Mouse (Mus musculus): ENCODE measurements at regions not wholly inside any gene's neighbourhood (a gene's known extent, or its start where the extent isn't known, plus 50 kb on each side); places are given as distances from the start of the nearest gene placed in this dataset.
A peak's percentile ranks its signal among the peaks of the same experiment; 100 is the strongest.

GRCm38 (mm10) chr17:87867611-87868010 is 53.2 kb upstream of the Rpl36-ps4 start:
- no peak for DNase-seq (ENCODE audit: low spot score)

GRCm38 (mm10) chr17:87866719-87867318 is 54.0 kb upstream of the Rpl36-ps4 start:
- DNase-seq (ENCODE audit: low spot score): peak; percentile 0

- peak; percentile 0 for DNase-seq (ENCODE audit: low spot score)
These were observed 54.6 kb upstream of the Rpl36-ps4 start for GRCm38 (mm10) chr17:87866165-87866564.

- peak; percentile 1 for DNase-seq (ENCODE audit: low spot score)
These were observed 55.3 kb upstream of the Rpl36-ps4 start for GRCm38 (mm10) chr17:87865439-87865838.

GRCm38 (mm10) chr17:87864842-87865241 is 55.9 kb upstream of the Rpl36-ps4 start:
- peak; percentile 1 for DNase-seq (ENCODE audit: low spot score)

- no peak for DNase-seq (ENCODE audit: low spot score)
These were observed 59.2 kb upstream of the Rpl36-ps4 start for GRCm38 (mm10) chr17:87861587-87861986.

- no peak for DNase-seq (ENCODE audit: low spot score)
These were observed 53.7 kb upstream of the Kcnk12 start for GRCm38 (mm10) chr17:87851456-87851855.

- no peak for DNase-seq (ENCODE audit: low spot score)
These were observed 52.1 kb upstream of the Kcnk12 start for GRCm38 (mm10) chr17:87849897-87850296.

GRCm38 (mm10) chr17:87849421-87849820 is 51.6 kb upstream of the Kcnk12 start:
- no peak for DNase-seq (ENCODE audit: low spot score)

- DNase-seq (ENCODE audit: low spot score): no peak
These were observed 51.2 kb upstream of the Kcnk12 start for GRCm38 (mm10) chr17:87848964-87849363.
